Mouse (Mus musculus) hindbrain, postnatal 0 days (tissue): ENCODE measurements around the gene Fam196b. TPM values are rescaled to one million over a fixed set of nuclear protein-coding genes. Genes with fewer than 3 reads are reported as not detected.

Experiments
- ATAC-seq: fragments of 200-750 bp; cut with Nextera tagmentation; 2 replicates; pipeline ENCODE4 v1.8.0; 2017; ENCODE audit warnings: mild to moderate bottlenecking, moderate TSS enrichment, moderate library complexity
- DNase-seq: peaks from one replicate; pipeline ENCODE4 v3.0.0-alpha.2; 2015; ENCODE audit warnings: low spot score
- H3K27ac ChIP-seq: fragments of 300-500 bp; sonication (generic); 2 replicates; pipeline ENCODE4 v1.5.1; 2014; ENCODE audit warnings: mild to moderate bottlenecking
- H3K27me3 ChIP-seq: fragments of 300-500 bp; sonication (generic); 2 replicates; pipeline ENCODE4 v1.6.1; 2014; ENCODE audit warnings: low read length, mixed read lengths; ENCODE audit not compliant: insufficient read depth
- H3K36me3 ChIP-seq: fragments of 300-500 bp; sonication (generic); 2 replicates; pipeline ENCODE4 v1.6.1; 2014; ENCODE audit warnings: low read length, mixed read lengths; ENCODE audit not compliant: insufficient read depth
- H3K4me1 ChIP-seq: fragments of 300-500 bp; sonication (generic); 2 replicates; pipeline ENCODE4 v1.6.1; 2014; ENCODE audit warnings: antibody characterized with exemption, low read length, mixed read lengths; ENCODE audit not compliant: insufficient read depth
- H3K4me2 ChIP-seq: fragments of 300-500 bp; sonication (generic); 2 replicates; pipeline ENCODE4 v1.6.1; 2014; ENCODE audit warnings: low read depth, mild to moderate bottlenecking, low read length, moderate library complexity, mixed read lengths
- H3K4me3 ChIP-seq: fragments of 300-500 bp; sonication (generic); 2 replicates; pipeline ENCODE4 v1.5.1; 2014; ENCODE audit warnings: low read length
- H3K9ac ChIP-seq: fragments of 300-500 bp; sonication (generic); replicated peaks from 2 replicates; pipeline ENCODE4 v1.6.1; 2014; ENCODE audit warnings: mild to moderate bottlenecking, low read length, moderate library complexity, mixed read lengths
- H3K9me3 ChIP-seq: fragments of 300-500 bp; sonication (generic); 2 replicates; pipeline ENCODE4 v1.6.1; 2016; ENCODE audit warnings: low read length, mixed read lengths
- CTCF ChIP-seq: IDR thresholded peaks from 2 replicates; pipeline ENCODE4 v1.5.1; 2016; ENCODE audit warnings: antibody characterized with exemption, control low read depth, low read depth
- WGBS: fragments of 180-500 bp; shearing (Covaris S2); extraction: QIAGEN DNeasy Blood & Tissue Kit; methylation state at CpG from one replicate; pipeline ENCODE4 v1.1.7; 2014; 5-methylcytosine and 5-hydroxymethylcytosine counted together
- polyA plus RNA-seq: library from polyadenylated mRNA; unstranded; fragments of >200 nt; fragmentation: Nextera tagmentation; extraction: Ambion mirVana; gene quantifications from 2 replicates; pipeline ENCODE4 v1.2.1, GENCODE M21; 2015
- total RNA-seq: library from RNA; depleted of rRNA; stranded (reverse); fragments of >200 nt; gene quantifications from 2 replicates; pipeline ENCODE4 v1.2.3, GENCODE M21; 2014

The Fam196b gene
- total and polyA plus RNA-seq, 2 experiments from 2014 or later = 2.1 to 6.8 TPM

- WGBS = 90% methylated on average over 3 of the region's 3 CpGs
- H3K9ac ChIP-seq = no peak overlapping the region
- no peak for ATAC-seq
- H3K27ac ChIP-seq = no peak overlapping the region
- no peaks in the 10 kb centered on the region for H3K36me3 ChIP-seq
- no peaks in the 10 kb centered on the region for H3K27me3 ChIP-seq
- no peak for TF ChIP-seq CTCF
- no peak overlapping the region for H3K4me2 ChIP-seq
- H3K4me3 ChIP-seq = no peak overlapping the region
- DNase-seq = no peak
- no peaks in the 10 kb centered on the region for H3K9me3 ChIP-seq
- no peaks in the 10 kb centered on the region for H3K4me1 ChIP-seq
Measured at GRCm38 (mm10) chr11:34383501-34383900, 68.9 kb downstream of the Fam196b start.

- Histone ChIP-seq H3K9me3 (no peaks in the 10 kb centered on the region), H3K4me2 (no peak overlapping the region), H3K36me3 (no peaks in the 10 kb centered on the region), H3K27ac (no peak overlapping the region), H3K9ac (no peak overlapping the region), H3K4me3 (no peak overlapping the region), H3K4me1 (no peaks in the 10 kb centered on the region), H3K27me3 (no peaks in the 10 kb centered on the region)
- ATAC-seq (no peak), DNase-seq (no peak)
- WGBS = 76% methylated on average over 4 of the region's 4 CpGs
- no peak for TF ChIP-seq CTCF
Measured at GRCm38 (mm10) chr11:34384178-34384577, 69.6 kb downstream of the Fam196b start.

GRCm38 (mm10) chr11:34385001-34385688 is 70.5 kb downstream of the Fam196b start:
- Histone ChIP-seq H3K4me3 (no peak overlapping the region), H3K4me1 (no peaks in the 10 kb centered on the region), H3K27ac (no peak overlapping the region), H3K9ac (no peak overlapping the region), H3K4me2 (no peak overlapping the region), H3K36me3 (no peaks in the 10 kb centered on the region), H3K27me3 (no peaks in the 10 kb centered on the region), H3K9me3 (no peaks in the 10 kb centered on the region)
- DNase-seq = peak; percentile 63
- TF ChIP-seq CTCF = no peak
- 10% methylated on average over 1 of the region's 1 CpGs for WGBS
- peak; percentile 72 for ATAC-seq

GRCm38 (mm10) chr11:34389261-34390116 is 74.9 kb downstream of the Fam196b start:
- H3K9me3 ChIP-seq = no peaks in the 10 kb centered on the region
- no peak for TF ChIP-seq CTCF
- H3K9ac ChIP-seq = no peak overlapping the region
- H3K36me3 ChIP-seq = no peaks in the 10 kb centered on the region
- no peak overlapping the region for H3K4me2 ChIP-seq
- ATAC-seq (no peak), DNase-seq (no peak)
- no peaks in the 10 kb centered on the region for H3K4me1 ChIP-seq
- H3K27ac ChIP-seq = no peak overlapping the region
- no peak overlapping the region for H3K4me3 ChIP-seq
- 85% methylated on average over 6 of the region's 6 CpGs for WGBS
- no peaks in the 10 kb centered on the region for H3K27me3 ChIP-seq

- TF ChIP-seq CTCF = peak; percentile 27
- Histone ChIP-seq H3K27me3 (no peaks in the 10 kb centered on the region), H3K4me3 (no peak overlapping the region), H3K4me2 (no peak overlapping the region), H3K27ac (no peak overlapping the region), H3K9ac (no peak overlapping the region), H3K4me1 (no peaks in the 10 kb centered on the region), H3K36me3 (no peaks in the 10 kb centered on the region), H3K9me3 (no peaks in the 10 kb centered on the region)
- DNase-seq = peak; percentile 20
- ATAC-seq = peak; percentile 53; the same call in 1 of the 2 replicates
- 37% methylated on average over 4 of the region's 4 CpGs for WGBS
Measured at GRCm38 (mm10) chr11:34392105-34392504, 77.5 kb downstream of the Fam196b start.

- Histone ChIP-seq H3K27ac (no peak overlapping the region), H3K36me3 (no peaks in the 10 kb centered on the region), H3K27me3 (no peaks in the 10 kb centered on the region), H3K4me1 (no peaks in the 10 kb centered on the region), H3K9ac (no peak overlapping the region), H3K4me2 (no peak overlapping the region), H3K4me3 (no peak overlapping the region), H3K9me3 (no peaks in the 10 kb centered on the region)
- 82% methylated on average over 3 of the region's 3 CpGs for WGBS
- ATAC-seq (no peak), DNase-seq (no peak)
- no peak for TF ChIP-seq CTCF
Measured at GRCm38 (mm10) chr11:34395802-34396201, 81.2 kb downstream of the Fam196b start.
